Mouse (Mus musculus): ENCODE results near the gene Bcl7c.

DNA sequence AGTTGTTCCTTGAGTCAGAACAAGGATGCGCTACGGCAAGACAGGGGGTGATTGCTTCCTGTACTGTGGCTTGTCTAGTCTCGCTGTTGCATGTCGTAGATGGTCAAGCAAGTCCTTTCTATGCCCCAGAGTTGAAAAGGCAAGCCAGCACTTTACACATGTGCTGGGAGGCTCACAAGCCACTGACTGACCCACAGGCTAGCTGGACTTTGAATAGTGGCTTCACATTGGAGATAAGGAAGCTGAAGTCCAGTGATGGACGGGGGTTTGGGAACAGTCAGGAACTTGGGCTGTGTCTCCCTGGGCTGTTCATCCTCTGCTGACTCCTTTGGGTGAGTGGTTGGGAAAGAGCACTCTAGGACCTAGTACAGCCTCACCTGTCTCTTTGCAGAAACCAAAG is 42.9 kb upstream of the Bcl7c start:
- TF ChIP-seq CHD1 (IDR thresholded peaks at IDR 0.05; ENCODE audit: low read depth, low read length): no peak
- TF ChIP-seq EP300 (IDR thresholded peaks at IDR 0.05; ENCODE audit: low read length): no peak
- no peak for TF ChIP-seq TBP (conservative IDR thresholded peaks at IDR 0.05; ENCODE audit: low read depth, low read length)
